ENCODE assay signal across 9 mouse cellular contexts in the genomic region with DNA sequence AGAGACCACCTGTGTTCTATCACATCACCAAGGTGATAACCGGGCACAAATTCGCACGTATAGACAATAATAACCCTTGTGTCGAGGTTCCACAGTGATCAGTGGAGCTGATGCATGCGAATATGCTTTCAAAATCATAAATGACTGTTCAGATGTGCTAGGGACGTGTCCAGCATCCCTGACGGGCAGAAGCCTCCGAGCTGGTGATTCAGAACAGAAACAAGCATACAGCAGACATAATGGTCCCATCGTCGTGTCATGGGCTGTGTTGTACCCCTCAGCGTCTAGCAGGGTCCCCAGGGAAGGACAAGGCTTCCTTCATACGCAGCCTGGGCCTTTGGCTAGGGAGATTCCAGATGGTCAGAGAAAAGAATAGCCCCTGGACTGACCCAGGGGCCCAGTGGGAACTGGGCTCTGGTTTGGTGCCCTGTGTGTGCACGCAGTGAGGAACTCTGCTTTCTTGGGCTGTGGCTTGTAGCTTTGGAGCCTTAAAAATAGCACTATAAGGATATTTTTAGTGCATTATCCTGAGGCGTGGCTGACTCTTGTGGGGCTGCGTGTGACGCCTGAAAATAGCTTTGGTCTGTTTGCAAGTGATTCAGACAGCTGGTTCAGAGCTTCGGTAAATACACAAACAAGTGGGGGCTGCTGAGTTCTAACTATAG.
A peak's percentile ranks its signal among the peaks of the same experiment; 100 is the strongest.
DNase-seq lines count a peak whose midpoint lies in the region; ATAC-seq and TF ChIP-seq lines count a peak whose summit lies in the region.
"Had no signal": no experiment of that assay in that cellular context is flagged by ENCODE, and none has a peak within 500 bp of the region (broad histone marks: within the 10 kb centered on the region; RNA-seq: fewer than 3 reads in every experiment).

No protein-coding gene starts in this region.

- peak; percentile 72; the same call in 1 of the 2 replicates for ATAC-seq in hindbrain, postnatal 0 days
- no peak for ATAC-seq in inflammation-experienced regulatory T-cells, adult 6 months
- no peak for ATAC-seq in cerebellum, adult (ENCODE audit: insufficient number of reproducible peaks, low FRiP score, low TSS enrichment)

- DNase-seq in gastrocnemius, adult 18-20 months (ENCODE audit: low spot score) = peak; percentile 72
- no peak for DNase-seq in gastrocnemius, postnatal 4 days (ENCODE audit: low spot score in 2 of 2)
- peak; percentile 32 to 38 for DNase-seq in right cerebral cortex, postnatal 10 days (ENCODE audit: low spot score in 2 of 2)
- no peak for DNase-seq in right cerebral cortex, postnatal 4 days
- peak; percentile 29 for DNase-seq in hindbrain, postnatal 0 days (ENCODE audit: low spot score)
- no peak for DNase-seq in spleen, postnatal 14 days (ENCODE audit: low spot score in 2 of 2)

- no peak overlapping the region for H3K4me2 ChIP-seq in hindbrain, postnatal 0 days (ENCODE audit: low read depth, low read length)
- H3K4me2 ChIP-seq: neural tube, embryonic 12.5 days had no signal

- no peak for TF ChIP-seq CTCF in hindbrain, postnatal 0 days (IDR thresholded peaks at IDR 0.05; ENCODE audit: low read depth)

- 52% methylated on average over 17 of the region's 17 CpGs for WGBS in hindbrain, postnatal 0 days

- H3K4me3 ChIP-seq in hindbrain, postnatal 0 days (ENCODE audit: low read length) = no peak overlapping the region
- H3K4me3 ChIP-seq: neural tube, embryonic 12.5 days had no signal

- H3K27me3 ChIP-seq in hindbrain, postnatal 0 days (ENCODE audit: insufficient read depth, low read length) = no peaks in the 10 kb centered on the region
- H3K27me3 ChIP-seq: neural tube, embryonic 12.5 days had no signal

- no peaks in the 10 kb centered on the region for H3K9me3 ChIP-seq in hindbrain, postnatal 0 days (ENCODE audit: low read length)
- H3K9me3 ChIP-seq: neural tube, embryonic 12.5 days had no signal

- H3K9ac ChIP-seq in hindbrain, postnatal 0 days (replicated peaks; ENCODE audit: low read length) = peak overlapping the region; percentile 30; the same call in 1 of the 2 replicates
- H3K9ac ChIP-seq: neural tube, embryonic 12.5 days had no signal

- H3K36me3 ChIP-seq in hindbrain, postnatal 0 days (ENCODE audit: insufficient read depth, low read length) = no peaks in the 10 kb centered on the region
- H3K36me3 ChIP-seq: neural tube, embryonic 12.5 days had no signal

- peak overlapping the region; percentile 56; the same call in 1 of the 2 replicates for H3K27ac ChIP-seq in hindbrain, postnatal 0 days
- H3K27ac ChIP-seq: neural tube, embryonic 12.5 days had no signal

- H3K4me1 ChIP-seq in hindbrain, postnatal 0 days (ENCODE audit: insufficient read depth, low read length) = peaks cover 6% of the 10 kb centered on the region; the same call in 1 of the 2 replicates

Comparison
In these comparisons a context has a peak if more than half of its experiments do, and no peak if none do; other contexts are left out.
1. DNase-seq: peak in gastrocnemius, adult 18-20 months (single experiment), right cerebral cortex, postnatal 10 days (2 of 2) and hindbrain, postnatal 0 days (single experiment); none in gastrocnemius, postnatal 4 days (0 of 2), right cerebral cortex, postnatal 4 days (single experiment) and spleen, postnatal 14 days (0 of 2).